Mouse (Mus musculus) hindbrain, embryonic 14.5 days (tissue): ENCODE results near the gene Apoo. TPM values are rescaled to one million over a fixed set of nuclear protein-coding genes. Genes with fewer than 3 reads are reported as not detected.
"Not testable (repeated sequence)": the region's sequence is repeated elsewhere in the genome, so short reads cannot be mapped to it uniquely, and the experiment has no call there.

Experiments
- ATAC-seq: fragments of 200-750 bp; cut with Nextera tagmentation; 2 replicates; pipeline ENCODE4 v1.8.0; 2017; ENCODE audit warnings: moderate number of reproducible peaks, mild to moderate bottlenecking, moderate TSS enrichment, moderate library complexity; ENCODE audit not compliant: low FRiP score
- DNase-seq: peaks from one replicate; pipeline ENCODE4 v3.0.0-alpha.2; 2015; ENCODE audit warnings: low spot score
- H3K27ac ChIP-seq: fragments of 300-500 bp; sonication (generic); 2 replicates; pipeline ENCODE4 v1.5.1; 2014; ENCODE audit warnings: mild to moderate bottlenecking, moderate library complexity
- H3K27me3 ChIP-seq: fragments of 300-500 bp; sonication (generic); 2 replicates; pipeline ENCODE4 v1.6.1; 2014; ENCODE audit warnings: mild to moderate bottlenecking, low read length, mixed read lengths; ENCODE audit not compliant: control insufficient read depth, insufficient read depth
- H3K36me3 ChIP-seq: fragments of 300-500 bp; sonication (generic); replicated peaks from 2 replicates; pipeline ENCODE4 v1.6.1; 2014; ENCODE audit not compliant: control insufficient read depth, insufficient read depth
- H3K4me1 ChIP-seq: fragments of 300-500 bp; sonication (generic); replicated peaks from 2 replicates; pipeline ENCODE4 v1.6.1; 2014; ENCODE audit warnings: antibody characterized with exemption, low read length, mixed read lengths; ENCODE audit not compliant: control insufficient read depth, insufficient read depth
- H3K4me2 ChIP-seq: fragments of 300-500 bp; sonication (generic); replicated peaks from 2 replicates; pipeline ENCODE4 v1.6.1; 2014; ENCODE audit warnings: mild to moderate bottlenecking, moderate library complexity
- H3K4me3 ChIP-seq: fragments of 300-500 bp; sonication (generic); replicated peaks from 2 replicates; pipeline ENCODE4 v1.5.1; 2014; ENCODE audit warnings: mild to moderate bottlenecking, low read length
- H3K9ac ChIP-seq: fragments of 300-500 bp; sonication (generic); 2 replicates; pipeline ENCODE4 v1.6.1; 2014
- H3K9me3 ChIP-seq: fragments of 300-500 bp; sonication (generic); 2 replicates; pipeline ENCODE4 v1.6.1; 2016; ENCODE audit warnings: low read length; ENCODE audit not compliant: control insufficient read depth
- WGBS: fragments of 180-500 bp; shearing (Covaris S2); extraction: QIAGEN DNeasy Blood & Tissue Kit; methylation state at CpG from one replicate; pipeline ENCODE4 v1.1.7; 2014; 5-methylcytosine and 5-hydroxymethylcytosine counted together
- polyA plus RNA-seq: library from polyadenylated mRNA; unstranded; fragments of >200 nt; fragmentation: Nextera tagmentation; extraction: Ambion mirVana; gene quantifications from 2 replicates; pipeline ENCODE4 v1.2.1, GENCODE M21; 2014

The Apoo gene
- polyA plus RNA-seq, 1 experiment from 2014 or later = 141 TPM

DNA sequence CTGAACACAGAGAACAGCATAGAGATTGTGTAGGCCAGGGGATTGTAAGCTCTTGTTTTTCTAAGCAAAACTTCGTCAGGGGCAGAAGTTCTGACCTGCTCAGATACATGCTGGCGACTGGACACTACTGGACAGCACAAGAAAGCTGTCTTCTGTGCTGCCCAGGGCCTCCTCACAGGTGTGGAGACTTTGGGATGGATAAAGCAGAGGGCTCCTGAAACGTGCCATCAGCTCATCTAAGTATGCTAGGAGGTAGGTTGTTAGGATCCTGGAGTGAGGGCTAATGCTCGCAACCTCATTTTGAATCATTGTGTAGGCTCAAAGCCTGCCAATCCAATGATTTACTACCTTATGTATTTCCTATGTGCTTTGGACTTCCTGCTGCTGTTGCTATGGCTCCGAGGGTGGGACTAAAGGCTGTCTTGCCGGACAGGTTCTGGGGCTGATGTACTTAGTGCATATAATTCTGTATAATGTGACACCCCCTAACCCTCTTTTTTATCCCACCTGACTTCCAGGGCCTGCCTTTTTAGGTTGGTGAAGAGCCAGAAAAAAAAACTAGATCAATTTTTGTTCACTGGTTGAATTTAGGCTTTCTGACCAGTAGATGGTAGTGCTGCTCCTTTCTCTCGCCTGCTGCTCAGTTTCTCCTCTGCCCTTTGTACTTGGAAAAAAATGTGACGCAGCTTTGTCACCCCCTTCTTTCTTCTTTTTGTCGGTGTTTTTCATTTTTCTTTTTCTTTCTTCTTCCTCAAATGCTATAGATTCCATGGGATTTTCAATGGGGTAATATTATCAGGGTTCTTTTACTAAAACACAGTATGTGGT is 64.8 kb downstream of the Apoo start:
- no peak overlapping the region for H3K27ac ChIP-seq
- H3K4me3 ChIP-seq = no peak overlapping the region
- H3K27me3 ChIP-seq = peaks cover 39% of the 10 kb centered on the region
- no peak overlapping the region for H3K4me2 ChIP-seq
- H3K9ac ChIP-seq = no peak overlapping the region
- 39% methylated on average over 9 of the region's 9 CpGs for WGBS
- ATAC-seq (peak; percentile 68), DNase-seq (peak; percentile 59)
- H3K9me3 ChIP-seq = no peaks in the 10 kb centered on the region
- no peaks in the 10 kb centered on the region for H3K4me1 ChIP-seq
- no peaks in the 10 kb centered on the region for H3K36me3 ChIP-seq

DNA sequence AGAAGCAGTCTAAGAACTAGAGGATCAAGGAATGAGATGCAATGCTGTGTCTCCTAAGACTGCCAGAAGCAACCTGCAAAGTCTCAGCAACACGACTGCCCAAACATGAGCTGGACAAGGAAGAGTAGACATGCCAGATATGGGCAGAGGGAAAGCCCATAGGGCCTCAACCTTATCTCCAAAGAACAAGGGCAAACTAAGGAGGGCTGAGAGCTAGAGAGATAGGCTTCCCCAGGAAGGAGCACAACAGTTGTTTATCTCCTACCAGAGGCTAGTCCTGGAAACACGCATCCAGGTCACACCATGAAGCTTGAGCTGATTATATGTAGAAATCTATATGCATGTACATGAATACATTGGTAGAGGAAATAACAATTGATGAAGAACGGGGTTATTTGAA is 78.5 kb downstream of the Apoo start:
- H3K4me3 ChIP-seq = not testable (repeated sequence)
- WGBS = no CpG with 5 or more reads among the region's 3 CpGs

DNA sequence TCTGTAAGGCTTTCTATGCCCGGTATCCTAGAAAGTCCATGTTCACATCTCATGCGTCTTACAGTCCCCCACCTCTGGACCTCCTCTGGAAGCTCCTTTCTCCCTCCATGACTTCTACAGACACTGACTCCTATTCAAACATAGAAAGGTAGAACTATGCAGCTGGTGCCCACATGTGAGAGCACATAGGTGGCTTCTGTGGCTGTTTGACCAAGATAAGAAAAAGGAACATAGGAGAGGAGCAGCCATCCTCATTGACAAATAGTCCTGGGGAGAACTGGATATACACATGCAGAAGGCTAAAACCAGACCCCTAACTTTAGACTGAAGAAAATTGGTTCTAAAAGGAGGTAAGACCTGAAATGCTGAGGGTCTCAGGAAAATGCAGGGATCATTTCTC is 79.1 kb downstream of the Apoo start:
- not testable (repeated sequence) for H3K4me1 ChIP-seq, H3K36me3 ChIP-seq, H3K4me3 ChIP-seq, H3K4me2 ChIP-seq, ATAC-seq, H3K9ac ChIP-seq, H3K9me3 ChIP-seq, H3K27ac ChIP-seq, DNase-seq
- H3K27me3 ChIP-seq = peaks cover 11% of the 10 kb centered on the region; the same call in 1 of the 2 replicates
- 94% methylated on average over 2 of the region's 2 CpGs for WGBS

More for the DNA sequence above, 78.5 kb downstream of the Apoo start:
- not testable (repeated sequence) for H3K4me2 ChIP-seq, H3K4me1 ChIP-seq, H3K36me3 ChIP-seq, H3K9me3 ChIP-seq, H3K9ac ChIP-seq, DNase-seq, ATAC-seq, H3K27ac ChIP-seq
- H3K27me3 ChIP-seq = peaks cover 14% of the 10 kb centered on the region; the same call in 1 of the 2 replicates

DNA sequence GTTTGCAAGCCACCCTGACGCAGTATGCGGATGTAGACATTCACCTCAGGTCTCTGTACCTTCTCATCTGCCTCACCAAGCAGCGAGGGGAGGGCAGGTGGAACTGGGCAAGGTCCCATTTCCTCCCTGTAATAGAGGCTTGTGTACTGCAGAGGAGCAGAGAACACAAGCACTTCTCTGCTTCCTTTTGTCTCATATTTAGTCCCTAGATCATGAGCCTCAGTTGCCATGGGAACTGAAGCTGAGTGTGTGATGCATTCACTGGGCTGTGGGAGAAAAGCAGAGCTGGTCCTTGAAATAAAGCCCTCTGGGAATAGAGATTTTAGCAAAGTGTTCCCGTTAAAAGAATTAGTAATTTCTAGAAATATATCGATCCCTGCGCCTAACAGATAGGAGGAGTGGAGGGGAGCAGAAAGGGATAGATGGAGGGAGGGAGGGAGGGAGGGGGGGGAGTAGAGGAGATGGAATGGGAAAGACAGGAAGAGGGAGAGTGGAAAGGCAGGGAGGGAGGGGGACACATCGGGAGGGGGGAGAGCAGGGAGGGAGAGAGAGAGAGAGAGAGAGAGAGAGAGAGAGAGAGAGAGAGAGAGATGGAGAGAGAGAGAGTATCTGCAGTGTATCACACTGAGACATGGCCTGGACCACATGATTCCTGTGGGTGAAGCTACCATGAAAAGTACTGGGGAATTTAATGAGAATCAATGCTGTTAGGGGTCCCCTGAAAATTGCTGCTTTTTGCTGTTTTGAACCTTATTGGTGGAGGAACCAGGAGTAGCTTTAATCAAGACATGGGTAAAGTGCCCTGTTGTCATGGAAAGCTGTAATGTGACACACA is 83.3 kb downstream of the Apoo start:
- not testable (repeated sequence) for H3K36me3 ChIP-seq, H3K4me3 ChIP-seq, H3K4me1 ChIP-seq, DNase-seq, H3K9ac ChIP-seq, H3K27ac ChIP-seq, H3K9me3 ChIP-seq, H3K4me2 ChIP-seq, H3K27me3 ChIP-seq
- WGBS = no CpG with 5 or more reads among the region's 7 CpGs
- peak; percentile 87 for ATAC-seq

DNA sequence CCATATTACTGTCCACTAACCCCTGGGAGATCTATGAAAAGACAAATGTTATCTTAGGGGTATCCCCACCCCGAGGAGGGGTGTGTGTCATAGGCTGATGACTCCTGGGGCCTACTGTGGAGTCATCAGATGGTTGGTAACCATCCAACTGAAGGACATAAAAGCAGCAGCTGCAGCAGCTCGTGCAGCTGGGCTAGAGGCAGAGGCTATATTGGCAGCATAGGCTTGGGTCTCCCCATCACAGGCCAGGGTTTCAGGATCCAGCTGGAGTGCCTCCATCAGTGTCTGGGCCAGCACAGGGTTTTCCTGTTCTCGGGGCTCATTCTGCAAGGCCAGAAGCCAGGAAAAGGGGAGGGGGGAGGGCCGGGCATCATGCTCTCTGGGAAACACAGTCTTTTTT is 92.4 kb downstream of the Apoo start:
- no peak overlapping the region for H3K4me3 ChIP-seq
- no peaks in the 10 kb centered on the region for H3K4me1 ChIP-seq
- no peak overlapping the region for H3K4me2 ChIP-seq
- no peak for DNase-seq
- no peak overlapping the region for H3K9ac ChIP-seq
- WGBS = 73% methylated on average over 4 of the region's 4 CpGs
- ATAC-seq = no peak
- peaks cover 19% of the 10 kb centered on the region for H3K27me3 ChIP-seq
- no peaks in the 10 kb centered on the region for H3K36me3 ChIP-seq
- no peak overlapping the region for H3K27ac ChIP-seq
- no peaks in the 10 kb centered on the region for H3K9me3 ChIP-seq

- not testable (repeated sequence) for H3K4me1 ChIP-seq, H3K9ac ChIP-seq, DNase-seq, H3K27ac ChIP-seq, H3K4me3 ChIP-seq, ATAC-seq, H3K4me2 ChIP-seq, H3K36me3 ChIP-seq, H3K9me3 ChIP-seq
- peaks cover 19% of the 10 kb centered on the region for H3K27me3 ChIP-seq
- 50% methylated on average over 1 of the region's 3 CpGs for WGBS
These were observed 94.6 kb downstream of the Apoo start for GRCm38 (mm10) chrX:94461513-94461912.

DNA sequence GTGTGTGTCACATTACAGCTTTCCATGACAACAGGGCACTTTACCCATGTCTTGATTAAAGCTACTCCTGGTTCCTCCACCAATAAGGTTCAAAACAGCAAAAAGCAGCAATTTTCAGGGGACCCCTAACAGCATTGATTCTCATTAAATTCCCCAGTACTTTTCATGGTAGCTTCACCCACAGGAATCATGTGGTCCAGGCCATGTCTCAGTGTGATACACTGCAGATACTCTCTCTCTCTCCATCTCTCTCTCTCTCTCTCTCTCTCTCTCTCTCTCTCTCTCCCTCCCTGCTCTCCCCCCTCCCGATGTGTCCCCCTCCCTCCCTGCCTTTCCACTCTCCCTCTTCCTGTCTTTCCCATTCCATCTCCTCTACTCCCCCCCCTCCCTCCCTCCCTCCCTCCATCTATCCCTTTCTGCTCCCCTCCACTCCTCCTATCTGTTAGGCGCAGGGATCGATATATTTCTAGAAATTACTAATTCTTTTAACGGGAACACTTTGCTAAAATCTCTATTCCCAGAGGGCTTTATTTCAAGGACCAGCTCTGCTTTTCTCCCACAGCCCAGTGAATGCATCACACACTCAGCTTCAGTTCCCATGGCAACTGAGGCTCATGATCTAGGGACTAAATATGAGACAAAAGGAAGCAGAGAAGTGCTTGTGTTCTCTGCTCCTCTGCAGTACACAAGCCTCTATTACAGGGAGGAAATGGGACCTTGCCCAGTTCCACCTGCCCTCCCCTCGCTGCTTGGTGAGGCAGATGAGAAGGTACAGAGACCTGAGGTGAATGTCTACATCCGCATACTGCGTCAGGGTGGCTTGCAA is 95.9 kb downstream of the Apoo start:
- H3K27ac ChIP-seq, H3K4me2 ChIP-seq, H3K4me3 ChIP-seq, H3K9me3 ChIP-seq, H3K36me3 ChIP-seq, H3K9ac ChIP-seq, H3K4me1 ChIP-seq, DNase-seq: not testable (repeated sequence)
- WGBS = no CpG with 5 or more reads among the region's 7 CpGs
- peaks cover 11% of the 10 kb centered on the region; the same call in 1 of the 2 replicates for H3K27me3 ChIP-seq
- ATAC-seq = peak; percentile 87
